Mouse (Mus musculus) monocyte, adult 5-6 weeks (primary cell): ENCODE measurements around the gene Bmp6. TPM values are rescaled to one million over a fixed set of nuclear protein-coding genes. Genes with fewer than 3 reads are reported as not detected.

Experiments used
- ATAC-seq: fragments of 153-309, 156-312 bp; replicated peaks from 2 replicates; pipeline ENCODE4 v1.8.0; 2017; ENCODE audit warnings: mild to moderate bottlenecking; ENCODE audit not compliant: low TSS enrichment, insufficient number of reproducible peaks, severe bottlenecking, poor library complexity, low FRiP score
- total RNA-seq: library from RNA; stranded (forward); fragments of 200-1000, 200-491, 200-594 nt; gene quantifications from 3 replicates; pipeline ENCODE4 v1.2.3, GENCODE M21; 2017

Bmp6 gene
- total RNA-seq, 1 experiment from 2014 or later: not detected

- no peak for ATAC-seq
These were observed 63.7 kb downstream of the Bmp6 start for GRCm38 (mm10) chr13:38408636-38409035.

GRCm38 (mm10) chr13:38410322-38410865, 65.5 kb downstream of the Bmp6 start:
- no peak for ATAC-seq

GRCm38 (mm10) chr13:38419781-38420180, 74.9 kb downstream of the Bmp6 start:
- ATAC-seq: no peak

GRCm38 (mm10) chr13:38422491-38422890, 77.6 kb downstream of the Bmp6 start:
- no peak for ATAC-seq

GRCm38 (mm10) chr13:38425294-38425693, 80.4 kb downstream of the Bmp6 start:
- no peak for ATAC-seq

- no peak for ATAC-seq
These were observed 84.8 kb downstream of the Bmp6 start for GRCm38 (mm10) chr13:38429671-38430070.

- ATAC-seq: no peak
These were observed 85.2 kb downstream of the Bmp6 start for GRCm38 (mm10) chr13:38430075-38430474.

- ATAC-seq: no peak
These were observed 89.9 kb downstream of the Bmp6 start for GRCm38 (mm10) chr13:38434831-38435230.

GRCm38 (mm10) chr13:38437930-38438329, 93.0 kb downstream of the Bmp6 start:
- ATAC-seq: no peak

- no peak for ATAC-seq
These were observed 95.3 kb downstream of the Bmp6 start for GRCm38 (mm10) chr13:38440240-38440639.

- ATAC-seq: no peak
These were observed 103.7 kb downstream of the Bmp6 start for GRCm38 (mm10) chr13:38448516-38449015.

- no peak for ATAC-seq
These were observed 105.4 kb downstream of the Bmp6 start for GRCm38 (mm10) chr13:38450051-38450971.

GRCm38 (mm10) chr13:38451446-38451845, 106.5 kb downstream of the Bmp6 start:
- ATAC-seq: no peak

GRCm38 (mm10) chr13:38463410-38463809, 118.5 kb downstream of the Bmp6 start:
- ATAC-seq: no peak

GRCm38 (mm10) chr13:38470882-38471281, 126.0 kb downstream of the Bmp6 start:
- no peak for ATAC-seq

GRCm38 (mm10) chr13:38472636-38473035, 127.7 kb downstream of the Bmp6 start:
- no peak for ATAC-seq

GRCm38 (mm10) chr13:38473497-38473896, 128.6 kb downstream of the Bmp6 start:
- ATAC-seq: no peak

- ATAC-seq: no peak
These were observed 132.0 kb downstream of the Bmp6 start for GRCm38 (mm10) chr13:38476936-38477335.

- no peak for ATAC-seq
These were observed 136.1 kb downstream of the Bmp6 start for GRCm38 (mm10) chr13:38481021-38481420.

- ATAC-seq: no peak
These were observed 139.8 kb downstream of the Bmp6 start for GRCm38 (mm10) chr13:38484701-38485100.
